Mouse (Mus musculus) gastrocnemius, adult 2 months (tissue): ENCODE data around the gene Elavl1. TPM values are rescaled to one million over a fixed set of nuclear protein-coding genes. Genes with fewer than 3 reads are reported as not detected.
"Not testable (repeated sequence)": the region's sequence is repeated elsewhere in the genome, so short reads cannot be mapped to it uniquely, and the experiment has no call there.

Experiments used
- DNase-seq: peaks from one replicate; pipeline ENCODE4 v3.0.0; 2022
- H3K27ac ChIP-seq: fragments of 200-600 bp; 2 replicates; pipeline ENCODE4 v1.8.1; 2022; ENCODE audit warnings: mild to moderate bottlenecking
- H3K4me3 ChIP-seq: fragments of 200-600 bp; 2 replicates; pipeline ENCODE4 v1.8.1; 2022; ENCODE audit warnings: mild to moderate bottlenecking, moderate library complexity
- CTCF ChIP-seq: fragments of 200-600 bp; IDR thresholded peaks from 2 replicates; pipeline ENCODE4 v1.8.1; 2022; ENCODE audit warnings: antibody characterized with exemption, mild to moderate bottlenecking, moderate library complexity
- intact Hi-C: fragments of 180-260 bp; cut with DNase I; formaldehyde crosslinking; loops from one replicate; pipeline ENCODE4 v1.15.1; 2025
- total RNA-seq, 2 experiments: library from RNA; stranded (reverse); gene quantifications; 2 replicates each; pipeline ENCODE4 v1.2.3; 2021

Elavl1 gene
- total RNA-seq, 2 experiments from 2014 or later, result 46.4 to 49.8 TPM

GRCm38 (mm10) chr8:4265160-4265914 is 59.9 kb downstream of the Elavl1 start:
- intact Hi-C loops, result no loop called here

DNA sequence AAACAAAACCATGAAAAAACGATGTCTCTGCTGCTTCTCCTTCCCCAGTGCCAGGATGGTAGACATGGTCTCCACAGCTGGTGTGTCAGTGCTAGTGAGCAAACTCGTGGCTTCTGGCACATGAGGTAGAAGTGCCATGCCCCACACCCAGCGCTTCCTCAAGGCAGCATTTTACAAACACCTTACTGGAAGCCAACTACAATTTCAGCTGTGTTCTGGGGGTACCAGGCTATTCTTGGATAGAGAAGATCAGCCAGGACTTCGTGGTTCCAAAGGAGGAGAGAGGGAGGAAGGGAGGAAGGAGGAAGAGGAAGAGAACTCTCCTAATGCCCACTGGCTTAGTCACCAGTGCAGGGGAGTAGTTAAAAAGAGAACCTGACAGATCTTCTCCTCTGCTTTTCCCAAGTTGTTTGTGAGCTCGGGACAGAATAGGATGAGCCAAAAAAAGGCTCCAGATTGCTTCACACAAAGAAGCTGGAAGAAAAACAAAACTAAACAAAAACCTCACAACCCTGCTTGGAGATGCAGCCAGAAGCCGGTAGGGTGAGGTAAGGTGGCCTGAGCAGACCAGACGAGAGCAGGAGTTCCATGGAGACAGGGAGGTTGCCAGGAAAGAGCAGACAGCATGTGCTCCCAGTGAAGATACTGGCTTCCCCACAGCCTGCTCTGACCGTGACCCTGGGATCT is 62.0 kb downstream of the Elavl1 start:
- TF ChIP-seq CTCF, result no peak
- DNase-seq, result no peak
- H3K27ac ChIP-seq, result no peak overlapping the region
- intact Hi-C loops, result no loop called here
- H3K4me3 ChIP-seq, result no peak overlapping the region

More at GRCm38 (mm10) chr8:4265160-4265914, 59.9 kb downstream of the Elavl1 start:
- TF ChIP-seq CTCF, result no peak
- Histone ChIP-seq H3K4me3 (no peak overlapping the region), H3K27ac (no peak overlapping the region)
- DNase-seq, result no peak

- H3K4me3 ChIP-seq, result no peak overlapping the region; the same call in 1 of the 2 replicates
- peak overlapping the region; percentile 53; the same call in 1 of the 2 replicates for H3K27ac ChIP-seq
- intact Hi-C loops, result loop anchor here (2.0 kb wide), 1 partner anchor 15 kb away; the partner anchor contains the start of gene Timm44
- no peak for TF ChIP-seq CTCF
- no peak for DNase-seq
Measured at GRCm38 (mm10) chr8:4259805-4260170, 65.4 kb downstream of the Elavl1 start.

GRCm38 (mm10) chr8:4259125-4259804 is 65.9 kb downstream of the Elavl1 start, which contains the start of gene Ctxn1:
TSS of gene Ctxn1 (minus strand) at chr8:4259274.
- Histone ChIP-seq H3K27ac (peak within 1 kb of the TSS; percentile 53), H3K4me3 (peak within 1 kb of the TSS; percentile 73)
- peak; percentile 96 for DNase-seq
- TF ChIP-seq CTCF, result no peak
- intact Hi-C loops, result no loop called here

- no peak for TF ChIP-seq CTCF
- peak; percentile 38 for DNase-seq
- peak overlapping the region; percentile 16; the same call in 1 of the 2 replicates for H3K27ac ChIP-seq
- H3K4me3 ChIP-seq, result peak overlapping the region; percentile 73
- intact Hi-C loops, result no loop called here
Measured at GRCm38 (mm10) chr8:4258678-4259077, 66.5 kb downstream of the Elavl1 start.

DNA sequence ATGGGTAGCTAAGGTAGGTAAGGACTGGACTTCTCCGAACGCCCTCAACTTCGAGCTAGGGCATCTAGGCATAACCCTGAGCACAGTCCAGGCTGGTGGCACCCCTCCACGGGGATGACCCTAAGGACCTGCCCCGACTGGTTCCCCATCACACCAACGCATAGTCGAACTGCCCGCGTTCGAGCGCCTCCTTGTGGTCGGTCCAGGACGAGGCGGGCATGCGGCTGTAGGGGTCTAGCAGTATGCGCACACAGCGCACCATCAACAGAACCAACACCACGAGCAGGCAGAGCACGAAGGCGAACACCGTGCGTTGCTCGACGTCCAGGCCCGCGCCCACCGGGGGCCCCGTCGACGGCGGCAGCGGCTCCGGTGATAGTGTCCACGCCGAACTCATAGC is 67.0 kb downstream of the Elavl1 start:
- peak; percentile 81 for TF ChIP-seq CTCF
- H3K27ac ChIP-seq, result peak overlapping the region; percentile 16; the same call in 1 of the 2 replicates

DNA sequence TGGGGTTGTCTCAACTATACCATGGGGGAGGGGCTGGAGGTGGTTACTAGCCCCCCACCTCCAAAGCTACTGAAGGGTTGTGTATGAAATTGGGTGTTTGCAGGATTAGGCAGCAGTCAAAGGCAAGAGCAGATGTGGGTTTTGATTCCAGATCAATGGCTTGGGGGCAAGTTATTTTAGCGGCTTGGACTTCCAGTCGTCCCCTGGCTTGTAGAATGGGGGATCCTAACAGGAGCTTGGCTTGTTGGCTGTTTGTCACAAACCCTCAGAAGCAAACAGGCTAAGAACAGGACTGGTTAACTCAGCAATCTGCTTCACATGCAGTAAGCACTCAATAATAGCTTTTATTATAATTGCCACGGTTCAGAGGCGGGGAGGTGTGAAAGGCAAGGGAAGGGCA is 67.9 kb downstream of the Elavl1 start:
- no peak overlapping the region for H3K4me3 ChIP-seq
- H3K27ac ChIP-seq, result no peak overlapping the region
- intact Hi-C loops, result no loop called here
- no peak for TF ChIP-seq CTCF
- DNase-seq, result no peak

More for the DNA sequence above, 67.0 kb downstream of the Elavl1 start:
- peak; percentile 71 for DNase-seq
- intact Hi-C loops, result no loop called here
- peak overlapping the region; percentile 73 for H3K4me3 ChIP-seq

DNA sequence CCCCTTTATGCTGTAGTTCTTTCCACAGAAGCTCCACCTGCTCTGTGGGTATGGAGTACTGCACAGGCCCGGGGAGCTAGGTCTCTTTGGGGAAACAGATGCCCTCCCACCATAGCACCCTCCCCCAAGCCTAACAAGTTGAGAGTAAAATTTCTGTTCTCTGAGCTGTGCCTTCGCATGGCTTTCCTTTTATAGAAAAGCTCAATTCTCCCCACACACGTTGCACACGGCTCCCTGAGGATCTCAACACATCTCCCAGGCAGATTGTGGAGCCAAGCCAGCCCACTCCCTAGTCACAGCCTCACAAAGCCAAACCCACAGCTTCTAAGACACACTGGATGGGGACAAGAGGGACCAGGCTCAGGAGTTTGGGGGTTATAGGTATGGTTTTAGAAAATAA is 68.3 kb downstream of the Elavl1 start:
- TF ChIP-seq CTCF, result no peak
- intact Hi-C loops, result no loop called here
- DNase-seq, result no peak
- no peak overlapping the region for H3K27ac ChIP-seq
- no peak overlapping the region for H3K4me3 ChIP-seq

GRCm38 (mm10) chr8:4255471-4255870 is 69.7 kb downstream of the Elavl1 start:
- intact Hi-C loops, DNase-seq, H3K4me3 ChIP-seq, H3K27ac ChIP-seq: not testable (repeated sequence)

- Histone ChIP-seq H3K27ac (0 out of 2 replicates have a peak overlapping the region, but pooled peaks have one; percentile 95), H3K4me3 (peak overlapping the region; percentile 78)
- intact Hi-C loops, result loop anchor here (5.0 kb wide), 2 partner anchors 118 to 358 kb away; partner anchors contain the start of gene Zfp958
- DNase-seq, result peak; percentile 64
- TF ChIP-seq CTCF, result peak; percentile 50
Measured at GRCm38 (mm10) chr8:4254001-4254400, 71.2 kb downstream of the Elavl1 start.

GRCm38 (mm10) chr8:4252934-4253841 is 72.0 kb downstream of the Elavl1 start, which contains the start of gene Snapc2:
TSS of gene Snapc2 (plus strand) at chr8:4253080.
- intact Hi-C loops, result loop anchor here (5.0 kb wide), 2 partner anchors 119 to 359 kb away; partner anchors contain the start of gene Zfp958
- Histone ChIP-seq H3K27ac (peak within 1 kb of the TSS; percentile 95), H3K4me3 (peak within 1 kb of the TSS; percentile 78)
- peak; percentile 97 for DNase-seq
- no peak for TF ChIP-seq CTCF
